Mouse (Mus musculus): ENCODE data around the gene Wars.

DNA sequence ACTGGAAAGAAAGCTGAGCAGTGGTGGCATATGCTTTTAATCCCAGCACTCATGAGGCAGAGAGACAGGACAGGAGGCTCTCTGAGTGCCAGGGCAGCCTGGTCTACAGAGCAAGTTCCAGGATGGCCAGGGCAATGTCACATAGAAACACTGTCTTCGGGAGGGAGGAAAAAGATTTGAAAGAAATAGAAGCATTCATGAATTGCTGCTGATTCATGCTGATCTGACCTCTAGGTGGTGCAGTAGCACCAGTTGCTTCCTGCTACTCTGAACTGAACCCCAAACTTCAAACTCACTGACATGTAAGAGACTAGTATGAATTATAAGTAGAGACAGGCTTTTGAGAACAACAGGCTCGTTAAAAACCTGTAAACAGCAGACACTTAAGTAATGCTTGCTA is 82.8 kb downstream of the Wars start:
- TF ChIP-seq CTCF (IDR thresholded peaks at IDR 0.05; ENCODE audit: insufficient read depth, low read length), result peak; percentile 35; the same call in 1 of the 2 replicates
- no peak for TF ChIP-seq POLR2A (IDR thresholded peaks at IDR 0.05; ENCODE audit: borderline replicate concordance, extremely low read depth, low read depth, low read length)

Data from lung, adult 2 months (tissue).